Mouse (Mus musculus) brain, adult 10 weeks (tissue): ENCODE measurements around the gene Arid5a. TPM values are rescaled to one million over a fixed set of nuclear protein-coding genes. Genes with fewer than 3 reads are reported as not detected.

Experiments used
- polyA plus RNA-seq: library from polyadenylated mRNA; stranded (reverse); fragments of 350-450 nt; fragmentation: Illumina TruSeq; extraction: RNeasy Lipid Tissue Mini Kit (QIAGEN cat#74804); gene quantifications from one replicate; pipeline ENCODE4 v1.2.3, GENCODE M21; 2015; ENCODE audit warnings: low read depth, low replicate concordance

Arid5a gene
- 10.4 TPM for polyA plus RNA-seq

GRCm38 (mm10) chr1:36307495-36308280 is at the start of gene Arid5a:
Gene Arid5a (plus strand): TSS chr1:36307733.

DNA sequence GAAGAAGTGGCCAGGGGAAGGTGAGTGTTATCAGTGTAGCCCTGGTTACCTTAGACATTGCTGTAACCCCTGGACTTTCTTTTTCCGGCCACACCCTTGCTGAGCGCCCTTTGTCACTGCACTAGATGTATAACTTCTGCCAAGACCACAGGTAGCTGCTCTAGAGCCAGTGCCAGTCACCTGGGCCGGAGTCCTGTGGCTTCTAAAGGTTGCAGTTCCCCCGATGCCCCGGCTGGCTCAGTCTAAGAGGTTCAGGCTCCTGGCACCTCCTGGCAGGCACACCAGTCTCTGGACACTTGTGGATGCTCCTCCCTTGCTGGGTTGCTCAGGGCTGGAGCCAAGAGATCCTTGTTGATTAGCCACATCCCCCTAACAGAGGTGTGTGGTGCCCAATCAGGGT is 33.1 kb upstream of the Arid5a start, which contains the start of gene Neurl3:
Gene Neurl3, minus strand, starts transcription at position 225 of the 400 bp plus-strand sequence.

GRCm38 (mm10) chr1:36368969-36369645 is 61.6 kb downstream of the Arid5a start, which contains the start of gene Kansl3:
Gene Kansl3 (minus strand): TSS chr1:36369181.

DNA sequence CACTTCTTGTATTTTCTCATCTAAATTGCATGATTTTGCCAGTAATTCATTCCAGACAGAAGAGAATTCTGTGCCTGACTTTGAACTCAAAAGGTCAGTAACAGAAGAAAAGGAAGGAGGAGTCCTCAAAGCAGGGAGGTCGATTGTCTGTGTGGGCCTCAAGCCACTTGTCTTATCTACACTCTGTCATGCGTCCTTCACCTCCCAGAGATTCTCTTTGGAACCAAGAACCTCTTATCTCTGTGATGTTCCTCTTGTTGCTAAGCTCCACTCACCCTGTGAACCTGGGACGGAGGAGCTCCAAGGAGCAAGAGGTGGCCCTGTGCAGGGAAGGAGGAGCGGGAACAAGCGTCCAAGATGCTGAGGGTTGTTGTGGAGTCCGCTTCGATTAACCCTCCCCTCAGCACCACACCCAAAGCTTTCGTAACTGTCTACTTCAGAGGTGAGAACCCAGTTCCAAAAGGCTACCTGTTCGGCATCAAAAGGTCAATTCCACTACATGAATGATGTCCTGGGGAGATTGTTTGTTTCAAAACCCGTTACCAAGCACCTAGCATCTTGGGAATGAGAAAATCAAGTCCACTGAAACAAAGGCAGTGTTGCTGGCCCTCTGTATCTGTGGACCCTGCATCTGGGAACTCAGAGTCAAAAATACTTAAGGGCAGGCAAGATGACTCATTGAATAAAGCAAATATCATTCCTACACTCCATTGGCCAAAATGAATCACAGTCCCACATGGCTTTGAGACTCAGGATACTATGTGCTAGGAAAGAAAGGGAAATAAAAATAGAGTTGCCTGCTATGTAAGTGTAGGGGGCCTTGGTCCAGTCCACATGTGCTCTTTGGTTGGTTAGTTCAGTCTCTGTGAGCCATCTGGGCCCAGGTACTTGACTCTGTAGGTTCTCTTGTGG is 64.7 kb downstream of the Arid5a start, which contains the start of gene Fer1l5:
Gene Fer1l5, plus strand, starts transcription at position 358 of the 912 bp plus-strand sequence.

Other genes with a start within 250 kb of the Arid5a start
- 38.3 TPM for gene Hs6st1, start 239.3 kb upstream of the Arid5a start, polyA plus RNA-seq
- gene Uggt1, start 63.0 kb upstream of the Arid5a start, polyA plus RNA-seq = 19.8 TPM
- 1.5 TPM for gene Neurl3, start 33.1 kb upstream of the Arid5a start, polyA plus RNA-seq
- 52.7 TPM for gene Kansl3, start 61.4 kb downstream of the Arid5a start, polyA plus RNA-seq
- gene Fer1l5, start 64.6 kb downstream of the Arid5a start, polyA plus RNA-seq = not detected
- 31.0 TPM for gene Lman2l, start 137.5 kb downstream of the Arid5a start, polyA plus RNA-seq
- 5.3 TPM for gene Cnnm4, start 163.9 kb downstream of the Arid5a start, polyA plus RNA-seq
- 14.0 TPM for gene Cnnm3, start 204.1 kb downstream of the Arid5a start, polyA plus RNA-seq
- gene Ankrd23, start 229.2 kb downstream of the Arid5a start, polyA plus RNA-seq = 6.4 TPM
- gene Gm42417, start 231.7 kb downstream of the Arid5a start, polyA plus RNA-seq = not detected
- 12.0 TPM for gene Ankrd39, start 239.7 kb downstream of the Arid5a start, polyA plus RNA-seq